Mouse (Mus musculus) heart, postnatal 4 days (tissue): ENCODE results near the gene Srpk2. TPM values are rescaled to one million over a fixed set of nuclear protein-coding genes. Genes with fewer than 3 reads are reported as not detected.
"Not testable (repeated sequence)": the region's sequence is repeated elsewhere in the genome, so short reads cannot be mapped to it uniquely, and the experiment has no call there.

Source experiments
- DNase-seq: peaks from one replicate; pipeline ENCODE4 v3.0.0; 2021
- total RNA-seq, 2 experiments: library from RNA; stranded (reverse); gene quantifications; 2 replicates each; pipeline ENCODE4 v1.2.3; 2021

Gene Srpk2
- total RNA-seq, 2 experiments from 2014 or later = 61.5 to 68.3 TPM

DNA sequence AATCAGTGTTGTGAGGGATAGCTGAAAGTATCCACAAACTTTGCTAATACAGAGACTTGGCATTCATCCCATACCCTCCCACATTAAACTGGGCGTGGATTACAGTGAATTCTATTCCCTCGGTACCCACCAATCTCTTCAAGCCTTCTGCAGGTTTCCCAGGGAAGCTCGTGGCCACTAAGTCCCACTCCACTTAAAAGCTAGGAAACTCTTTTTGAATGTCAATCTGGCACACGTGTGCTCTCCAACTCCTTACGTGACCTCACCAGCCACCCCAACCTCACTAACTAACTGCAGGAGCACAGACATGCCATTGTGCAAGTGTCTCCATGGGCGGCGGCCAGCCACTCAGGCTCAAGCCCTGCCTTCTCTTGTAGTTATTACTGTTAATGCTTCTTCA is 12.3 kb downstream of the Srpk2 start:
- peak; percentile 28 for DNase-seq

DNA sequence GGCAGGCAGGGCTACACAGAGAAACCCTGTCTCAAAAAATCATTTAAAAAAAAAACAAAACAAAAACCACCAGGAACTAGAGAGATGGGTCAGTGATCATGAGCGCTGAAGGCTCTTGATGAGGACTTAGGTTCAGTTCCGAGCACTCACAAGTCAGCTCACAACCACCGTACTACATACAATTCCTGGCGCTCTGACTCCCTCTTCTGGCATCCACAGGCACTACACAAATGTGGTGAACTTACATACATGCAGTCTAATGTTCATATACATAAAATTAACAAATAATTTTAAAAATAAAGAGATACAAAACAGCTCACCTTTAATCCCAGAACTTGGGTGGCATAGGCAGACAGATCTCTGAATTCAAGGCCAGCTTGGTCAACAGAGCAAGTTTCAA is 13.5 kb downstream of the Srpk2 start:
- DNase-seq = no peak

DNA sequence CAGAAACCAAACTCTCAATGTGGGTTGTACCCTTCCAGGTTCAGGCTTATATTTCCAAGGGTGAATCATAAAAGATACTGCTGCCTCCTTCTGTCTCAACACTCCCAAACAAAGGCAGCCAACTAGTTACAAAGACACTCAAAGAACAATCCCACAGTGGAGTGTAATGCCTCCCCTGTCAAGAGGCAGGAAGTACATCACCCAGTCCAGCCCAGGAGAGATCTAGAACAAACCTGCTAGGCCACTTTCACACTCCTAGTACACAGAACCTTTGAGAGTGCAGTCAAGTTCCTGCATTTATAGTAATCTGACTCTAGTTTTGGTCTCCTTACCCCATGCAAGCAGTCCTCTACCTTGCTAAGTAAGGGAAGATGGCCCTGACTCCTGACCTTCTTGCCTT is 18.5 kb downstream of the Srpk2 start:
- no peak for DNase-seq

DNA sequence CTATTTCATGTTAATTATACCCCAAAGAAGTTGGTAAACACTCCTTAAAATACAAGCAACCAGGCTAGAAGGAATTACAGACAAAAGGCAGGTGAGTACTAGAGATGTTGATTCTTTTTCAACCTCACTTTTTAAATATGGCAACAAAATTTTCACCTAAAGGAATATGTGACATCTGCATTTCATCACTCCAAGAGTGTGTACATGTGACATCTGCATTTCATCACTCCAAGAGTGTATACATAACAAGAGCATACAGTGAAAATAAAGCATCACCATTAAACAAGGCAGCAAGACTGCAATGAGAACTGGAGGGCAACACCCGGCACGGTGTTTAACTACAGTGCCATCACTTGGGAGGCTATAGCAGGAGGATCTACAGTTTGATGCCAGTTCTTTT is 23.2 kb downstream of the Srpk2 start:
- DNase-seq = no peak

DNA sequence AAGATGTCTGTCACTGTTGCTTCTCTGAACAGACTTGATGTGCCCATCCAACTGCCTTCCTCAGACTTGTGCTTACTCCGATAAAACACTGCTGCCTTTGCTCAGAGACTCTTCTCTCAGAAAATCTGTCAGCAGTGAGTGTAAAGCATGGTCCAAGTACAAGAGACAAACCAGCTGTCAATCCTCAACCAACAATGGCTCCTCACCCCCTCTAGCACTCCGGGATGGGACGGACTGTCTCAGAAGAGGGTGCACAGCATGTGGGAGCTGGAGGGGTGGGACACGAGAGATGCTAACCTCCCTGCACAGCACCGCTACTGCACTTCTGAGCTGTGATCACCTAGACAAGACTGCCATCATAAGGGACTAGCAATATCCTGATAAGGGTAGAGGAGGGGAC is 26.4 kb downstream of the Srpk2 start:
- DNase-seq = no peak

DNA sequence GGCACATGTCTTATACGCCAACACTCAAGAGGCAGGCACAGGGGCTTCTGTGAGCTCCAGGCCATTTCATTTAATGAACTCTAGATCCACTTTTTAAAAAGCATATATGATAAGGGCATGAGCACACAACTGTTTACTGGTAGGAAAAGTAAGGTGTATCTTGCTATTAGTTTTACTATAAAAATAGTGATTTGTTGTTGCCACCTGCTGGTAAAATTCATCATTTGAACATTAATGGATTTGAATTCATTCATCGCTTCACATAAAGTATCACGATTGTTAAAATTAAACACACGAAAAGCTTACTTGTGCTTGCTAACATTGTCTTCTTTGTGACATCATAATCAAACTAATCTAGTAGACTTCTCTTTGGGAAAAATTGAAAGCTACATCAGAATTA is 27.8 kb downstream of the Srpk2 start:
- no peak for DNase-seq

DNA sequence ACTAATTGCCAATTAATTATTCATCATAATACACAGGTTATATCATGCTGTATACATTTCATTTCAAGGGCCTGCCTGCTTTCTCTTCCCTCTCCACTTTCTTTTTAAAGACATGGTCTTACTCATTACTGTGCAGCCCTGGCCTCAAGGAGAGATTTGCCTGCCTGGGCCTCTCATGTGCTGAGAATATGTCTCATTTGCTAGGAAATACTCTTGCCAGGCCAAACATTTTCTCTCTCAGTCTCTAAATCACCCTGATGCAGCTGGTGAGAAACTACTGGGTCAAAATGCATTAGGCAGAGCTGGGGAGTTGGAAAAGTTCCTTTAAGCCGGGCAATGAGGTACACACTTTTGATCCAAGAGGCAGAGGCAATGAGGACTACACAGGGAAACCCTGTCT is 29.4 kb downstream of the Srpk2 start:
- DNase-seq = no peak

DNA sequence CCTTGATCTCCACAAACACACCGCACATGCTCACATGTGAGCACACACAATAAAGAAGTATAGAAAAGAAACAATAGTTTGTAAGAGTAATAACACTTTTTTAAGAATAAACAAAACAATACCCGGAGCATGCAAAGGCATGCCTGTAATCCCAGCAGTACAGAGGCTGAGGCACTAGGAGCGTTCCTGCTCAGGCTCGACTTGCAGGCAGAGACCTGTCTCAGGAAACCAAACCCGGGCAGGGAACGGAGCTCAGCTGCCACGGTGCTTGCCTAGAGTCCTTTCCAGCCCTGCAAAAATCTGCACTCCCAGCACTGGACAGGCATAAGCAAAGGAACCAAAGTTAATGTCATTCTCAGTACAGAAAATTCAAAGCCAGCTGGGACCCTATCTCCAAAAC is 32.1 kb downstream of the Srpk2 start:
- no peak for DNase-seq

DNA sequence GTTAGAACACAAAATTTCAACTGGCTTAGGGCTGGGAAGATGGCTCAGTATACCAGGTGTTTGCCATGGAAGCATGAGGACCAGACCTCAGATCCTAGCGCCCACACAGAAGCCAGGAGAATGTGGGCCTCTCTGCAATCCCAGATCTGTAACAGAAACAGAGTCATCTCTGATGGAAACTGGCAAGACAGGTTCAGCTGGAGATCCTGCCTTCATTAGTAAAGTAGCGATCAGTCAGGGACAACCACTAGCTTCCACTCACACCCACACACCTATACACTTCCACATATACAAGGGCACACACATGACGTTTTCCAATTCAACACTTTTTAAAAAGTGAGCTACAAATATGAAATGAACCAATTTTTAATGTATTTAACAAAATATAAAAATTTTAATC is 32.6 kb downstream of the Srpk2 start:
- no peak for DNase-seq

DNA sequence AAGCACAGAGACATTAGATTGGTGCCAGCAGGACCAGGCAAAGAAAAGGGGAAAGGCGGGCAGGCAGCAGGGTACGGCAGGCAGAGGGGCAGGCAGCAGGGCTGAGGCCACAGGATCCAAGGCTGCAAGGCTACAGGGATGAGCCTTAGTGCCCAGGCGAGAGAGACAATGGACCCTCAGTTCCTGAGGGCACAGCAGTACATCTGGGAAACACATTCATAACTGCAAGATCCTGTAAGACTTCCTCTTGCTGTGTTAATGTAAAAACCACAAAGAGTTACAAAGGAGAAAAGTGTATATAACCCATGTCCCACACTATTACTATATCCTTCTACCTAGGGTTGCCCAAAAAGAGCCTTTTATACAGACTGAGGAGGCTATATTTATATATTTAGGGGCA is 33.9 kb downstream of the Srpk2 start:
- no peak for DNase-seq

DNA sequence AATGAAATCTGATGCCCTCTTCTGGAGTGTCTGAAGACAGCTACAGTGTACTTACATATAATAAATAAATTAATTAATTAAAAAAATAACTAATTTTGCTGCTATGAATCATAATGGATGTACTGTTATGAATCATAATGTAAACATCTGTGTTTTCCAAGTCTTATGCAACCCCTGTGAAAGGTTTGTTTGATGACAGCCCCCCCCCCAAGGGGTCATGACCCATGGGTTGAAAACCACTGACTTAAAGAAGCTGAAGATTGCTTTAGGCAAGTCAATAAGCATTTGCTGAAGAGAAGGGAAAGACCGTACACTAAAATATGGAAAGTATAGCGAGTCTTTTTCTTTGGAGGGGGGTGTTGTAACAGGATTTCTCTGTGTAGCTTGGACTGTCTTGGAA is 35.2 kb downstream of the Srpk2 start:
- DNase-seq = no peak

DNA sequence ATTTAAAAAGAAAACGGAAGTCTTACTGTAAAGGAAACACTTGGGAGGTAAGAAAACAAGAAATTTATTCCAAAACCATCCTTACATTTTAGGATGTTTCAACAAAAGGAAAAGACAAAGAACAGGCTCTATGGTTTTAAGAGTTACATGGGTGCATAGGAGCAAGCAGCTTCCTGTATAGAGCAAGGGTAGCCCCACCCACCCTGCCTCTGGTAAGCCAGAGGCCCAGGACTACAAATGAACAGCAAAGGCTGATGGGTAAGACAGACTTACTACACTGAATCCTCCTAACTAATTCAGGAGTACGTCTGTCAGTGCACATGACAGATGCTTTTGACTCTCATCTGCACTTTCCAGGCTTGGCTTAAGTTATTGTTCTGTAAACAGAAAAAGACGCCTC is 38.7 kb downstream of the Srpk2 start:
- DNase-seq = no peak

DNA sequence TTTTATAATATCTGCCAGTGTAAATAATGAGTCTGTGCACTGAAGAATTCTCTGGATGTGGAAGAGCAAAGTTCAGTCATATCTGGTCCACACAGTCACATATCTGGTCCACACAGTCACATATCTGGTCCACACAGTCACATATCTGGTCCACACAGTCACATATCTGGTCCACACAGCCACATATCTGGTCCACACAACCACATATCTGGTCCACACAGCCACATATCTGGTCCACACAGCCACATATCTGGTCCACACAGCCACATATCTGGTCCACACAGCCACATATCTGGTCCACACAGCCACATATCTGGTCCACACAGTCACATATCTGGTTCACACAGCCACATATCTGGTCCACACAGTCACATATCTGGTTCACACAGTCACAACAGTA is 45.2 kb downstream of the Srpk2 start:
- not testable (repeated sequence) for DNase-seq

DNA sequence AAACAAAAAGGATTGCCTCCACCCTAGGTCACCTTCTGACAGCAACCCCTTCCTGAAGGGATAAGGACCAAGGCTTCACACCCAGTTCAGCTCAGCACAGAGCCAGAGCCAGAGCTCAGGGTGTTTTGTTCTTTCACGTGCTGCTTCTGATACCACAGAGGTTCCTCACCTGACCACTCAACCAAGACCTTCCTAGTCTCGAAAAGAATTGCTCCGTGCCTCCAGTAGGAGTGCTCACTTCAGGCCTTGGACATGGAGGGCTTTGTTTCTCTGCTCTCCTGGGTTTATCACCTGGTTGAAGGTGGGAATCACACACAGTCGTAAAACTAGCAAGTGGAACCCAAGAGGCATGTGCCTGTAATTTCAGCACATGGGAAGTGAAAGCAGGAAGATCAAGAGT is 46.4 kb downstream of the Srpk2 start:
- DNase-seq = no peak

DNA sequence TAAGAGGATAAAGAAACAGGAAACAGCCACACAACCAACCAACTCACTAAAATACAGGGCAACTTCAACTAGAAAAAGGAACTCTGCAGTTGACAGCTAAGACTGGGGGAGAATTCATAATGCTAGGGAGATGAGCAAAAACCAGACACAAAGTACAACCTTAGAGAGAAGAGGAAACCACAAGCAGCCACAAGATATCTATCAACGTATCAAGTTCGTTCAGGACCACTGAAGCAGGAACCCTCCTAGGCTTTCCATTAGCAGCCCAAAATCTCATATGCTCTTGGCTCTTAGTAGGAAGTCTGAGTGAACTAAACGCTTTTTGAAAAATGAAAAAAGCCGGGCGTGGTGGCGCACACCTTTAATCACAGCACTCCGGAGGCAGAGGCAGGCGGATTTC is 47.1 kb downstream of the Srpk2 start:
- no peak for DNase-seq

DNA sequence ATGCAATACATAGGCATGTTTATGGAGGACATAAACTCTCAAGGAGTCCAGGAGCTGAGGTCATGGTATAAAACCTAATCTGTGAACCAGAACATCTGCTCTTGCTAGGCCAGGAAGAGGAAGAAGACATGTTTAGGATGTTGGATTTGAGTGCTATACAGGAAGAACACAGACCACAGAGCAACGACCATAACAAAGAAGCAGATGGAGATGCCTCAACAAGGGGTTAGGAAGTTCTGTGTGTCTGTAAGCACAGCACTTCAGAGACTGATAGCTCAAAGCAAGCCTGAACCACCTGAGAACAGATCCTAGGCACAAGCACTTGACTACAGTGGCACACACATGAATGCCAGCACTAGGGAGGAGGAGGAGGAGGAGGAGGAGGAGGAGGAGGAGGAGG is 52.9 kb downstream of the Srpk2 start:
- no peak for DNase-seq

DNA sequence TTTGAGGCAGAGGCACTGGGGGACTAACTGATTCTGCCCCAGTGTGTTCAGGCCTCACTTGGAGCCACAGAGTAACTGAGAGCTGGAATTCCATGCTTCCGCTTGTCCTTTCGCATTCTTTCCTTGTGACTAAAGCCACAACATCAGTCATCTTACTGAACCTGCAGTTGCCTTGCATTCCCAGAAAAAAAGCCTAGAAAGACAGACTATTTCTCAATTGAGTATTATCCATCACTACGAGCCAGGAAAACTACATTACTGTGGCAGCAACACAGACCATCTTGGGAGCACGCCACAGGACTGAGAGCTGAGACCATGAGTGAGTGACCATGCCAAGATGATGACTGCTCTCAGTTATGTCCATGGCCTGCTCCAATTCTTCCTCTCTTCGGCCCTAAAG is 57.2 kb downstream of the Srpk2 start:
- DNase-seq = peak; percentile 54

DNA sequence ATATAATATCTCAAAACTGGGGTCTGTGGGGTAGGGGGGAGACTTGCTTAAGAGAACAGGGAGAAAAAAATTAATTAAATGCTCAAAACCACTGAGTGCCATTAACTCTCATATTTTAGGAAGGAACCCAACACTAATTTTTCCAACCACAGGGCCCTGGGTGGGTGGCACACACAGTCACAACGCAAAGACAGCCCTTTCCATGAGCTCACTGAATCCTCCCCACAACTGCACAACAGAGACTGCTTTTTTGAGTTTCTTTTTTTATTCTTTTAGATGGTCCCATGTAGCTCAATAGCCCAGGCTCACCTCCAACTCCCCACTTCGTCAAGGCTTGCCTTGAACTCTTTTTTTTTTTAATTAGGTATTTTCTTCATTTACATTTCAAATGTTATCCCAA is 58.2 kb downstream of the Srpk2 start:
- no peak for DNase-seq

DNA sequence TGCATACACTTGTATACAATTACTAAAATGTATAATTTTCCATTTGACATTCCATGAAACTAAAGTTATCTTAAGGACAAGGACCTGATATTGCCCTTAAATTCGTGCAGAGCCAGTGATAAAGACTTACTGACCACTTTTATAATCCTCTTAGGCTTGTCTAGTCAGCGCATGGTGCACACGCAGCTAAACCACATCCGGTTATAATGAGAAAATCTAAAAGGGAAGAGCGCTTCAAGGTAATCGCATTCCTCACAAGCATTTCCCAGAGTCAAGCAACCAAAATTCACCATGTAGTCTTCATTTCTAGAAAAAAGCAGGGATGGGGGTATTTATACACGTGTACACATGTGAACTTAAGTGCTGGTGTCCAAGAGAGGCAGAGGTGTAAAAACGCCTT is 63.8 kb downstream of the Srpk2 start:
- DNase-seq = no peak

DNA sequence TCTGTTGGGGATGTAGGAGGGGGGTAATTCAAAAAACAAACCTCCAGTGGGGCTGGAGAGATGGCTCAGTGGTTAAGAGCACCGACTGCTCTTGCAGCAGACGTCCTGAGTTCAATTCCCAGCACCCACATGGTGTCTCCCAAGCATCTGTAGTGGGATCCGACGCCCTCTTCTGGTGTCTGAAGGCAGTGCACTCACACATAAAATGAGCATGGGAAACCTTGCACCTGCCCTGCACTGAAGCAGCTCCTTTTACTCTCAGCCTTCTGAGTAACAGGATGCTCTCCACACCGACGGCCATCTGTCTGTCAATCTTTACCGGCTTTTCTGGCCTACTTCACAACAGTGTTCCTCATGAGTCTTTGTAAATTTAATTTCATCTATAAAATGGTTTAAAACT is 65.8 kb downstream of the Srpk2 start:
- DNase-seq = no peak

DNA sequence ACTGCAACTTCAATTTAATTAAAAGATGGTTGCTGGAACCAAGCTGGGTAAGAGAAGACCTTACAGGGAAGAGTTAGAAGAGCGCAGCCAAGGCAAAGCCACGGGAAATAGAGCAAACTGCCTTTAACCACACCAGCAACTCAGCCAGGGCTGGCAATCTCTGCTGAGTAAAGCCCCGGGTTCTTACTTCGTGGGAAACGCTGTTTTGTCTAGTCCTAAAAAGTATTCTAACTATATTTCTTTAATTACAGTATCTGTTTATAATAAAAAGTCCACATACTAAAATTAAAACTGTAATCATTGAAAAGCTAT is 67.4 kb downstream of the Srpk2 start:
- DNase-seq = no peak

DNA sequence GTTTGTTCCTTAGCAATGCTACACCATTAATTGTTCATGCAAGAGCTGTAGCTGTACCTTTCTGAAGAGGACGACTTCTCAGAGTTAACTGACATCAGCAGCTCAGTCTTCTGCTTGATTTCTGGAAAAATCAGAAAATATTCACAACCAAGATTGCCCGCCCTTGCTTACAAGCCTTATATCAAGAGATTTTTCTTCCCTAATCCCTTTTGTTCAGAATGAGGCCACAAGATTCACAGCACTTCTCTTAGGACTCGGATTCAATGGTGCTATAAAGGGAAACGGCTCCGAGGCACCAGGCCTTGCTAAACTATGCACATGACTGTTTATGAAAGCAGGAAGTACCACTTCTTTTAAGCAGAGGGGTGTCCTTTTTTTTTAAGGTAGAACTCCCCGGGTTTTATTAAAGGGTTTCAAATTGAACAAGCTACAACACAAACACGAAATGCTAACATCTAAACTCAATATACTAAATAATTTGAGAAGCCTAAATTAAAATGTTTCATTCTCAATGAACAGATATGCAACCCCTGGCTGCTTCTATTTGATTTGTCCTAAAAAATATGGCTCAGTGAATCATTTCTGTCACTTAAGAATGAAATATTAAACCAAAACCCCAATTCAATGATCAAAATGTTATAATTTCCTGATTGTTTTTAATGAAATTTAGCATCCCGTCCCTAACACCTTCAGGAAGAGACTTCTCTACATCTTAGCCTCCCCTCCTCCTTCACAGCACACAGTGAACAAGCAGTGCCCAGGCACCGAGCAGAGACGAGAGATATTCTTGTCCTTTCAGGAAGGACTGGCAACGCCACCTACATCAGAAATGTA is 67.9 kb downstream of the Srpk2 start:
- DNase-seq = peak; percentile 51

DNA sequence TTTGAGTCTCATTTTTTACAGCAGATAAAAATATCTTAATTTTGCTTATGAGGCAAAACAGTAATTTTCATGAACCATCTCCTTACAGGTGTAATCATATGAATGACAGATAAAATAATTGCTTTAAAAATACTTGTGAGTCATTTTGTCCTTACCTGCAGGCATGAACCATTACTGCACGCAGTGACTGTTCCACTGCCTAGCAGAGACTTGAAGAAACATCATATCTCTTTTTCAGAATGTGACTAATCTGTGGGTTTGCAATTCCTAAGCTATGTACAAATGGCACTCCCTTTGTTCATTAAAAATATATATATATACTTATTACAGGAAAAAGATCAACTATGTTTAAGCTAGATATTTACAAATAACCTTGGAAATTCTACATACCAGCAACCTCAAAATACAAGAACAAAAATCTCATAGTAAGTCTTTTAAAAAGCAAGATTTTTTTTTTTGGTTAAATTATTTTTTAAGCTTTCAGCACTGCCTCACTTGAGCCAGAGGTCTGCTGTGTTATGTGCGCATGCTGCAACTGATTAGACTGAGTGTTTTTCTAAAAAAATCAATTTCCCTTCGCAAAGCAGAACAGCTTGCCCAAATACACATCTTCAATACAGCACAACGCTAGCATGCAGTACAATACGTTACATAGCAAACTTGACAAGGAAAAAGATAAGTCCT is 68.7 kb downstream of the Srpk2 start:
- DNase-seq = no peak

DNA sequence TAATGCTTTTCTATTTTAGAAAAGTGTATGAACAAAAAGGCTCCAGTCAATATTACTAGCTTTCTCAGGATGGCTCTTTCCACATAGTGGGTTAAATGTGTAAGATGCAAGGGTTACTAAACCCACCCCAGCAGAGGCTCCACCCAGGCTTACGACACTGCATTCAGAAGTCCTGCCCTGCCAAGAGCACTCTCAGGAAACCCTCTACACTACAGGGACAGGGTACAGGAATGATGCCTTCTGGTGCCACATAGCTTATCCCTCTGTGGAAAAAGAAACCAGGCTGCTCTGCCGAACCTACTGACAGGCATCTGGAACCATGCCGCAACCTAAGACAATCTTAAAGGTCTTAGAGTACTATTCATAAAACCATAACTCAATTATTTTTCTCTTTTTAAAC is 71.6 kb downstream of the Srpk2 start:
- peak; percentile 26 for DNase-seq
